Mouse (Mus musculus) 3134 (cell line): ENCODE measurements around the gene Ehd2.

ENCODE experiments used
- DNase-seq: peaks from one replicate; pipeline ENCODE4 v3.0.0-alpha.2; 2011; ENCODE audit warnings: low spot score; ENCODE audit not compliant: insufficient read length; ENCODE audit errors: extremely low read depth

Ehd2 gene

DNA sequence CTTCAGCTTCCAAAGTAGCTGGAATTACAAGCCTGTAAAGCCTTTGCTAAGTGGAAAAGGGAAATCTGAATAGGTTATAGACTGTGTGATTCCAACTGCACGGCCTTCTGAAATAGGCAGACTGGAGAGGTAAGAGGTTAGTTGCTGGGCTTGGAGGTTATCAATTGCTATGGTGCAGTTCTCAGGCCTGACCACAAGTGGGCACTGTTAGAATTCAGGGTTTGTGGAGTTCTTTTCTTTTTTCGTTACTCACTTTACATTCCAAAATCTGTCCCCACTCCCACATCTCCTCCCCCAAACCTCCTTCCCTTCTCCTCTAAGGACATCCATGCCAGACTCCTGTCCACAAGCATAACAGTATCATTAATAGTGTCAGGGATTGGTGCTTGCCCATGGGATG, 53.1 kb downstream of the Ehd2 start:
- no peak for DNase-seq

DNA sequence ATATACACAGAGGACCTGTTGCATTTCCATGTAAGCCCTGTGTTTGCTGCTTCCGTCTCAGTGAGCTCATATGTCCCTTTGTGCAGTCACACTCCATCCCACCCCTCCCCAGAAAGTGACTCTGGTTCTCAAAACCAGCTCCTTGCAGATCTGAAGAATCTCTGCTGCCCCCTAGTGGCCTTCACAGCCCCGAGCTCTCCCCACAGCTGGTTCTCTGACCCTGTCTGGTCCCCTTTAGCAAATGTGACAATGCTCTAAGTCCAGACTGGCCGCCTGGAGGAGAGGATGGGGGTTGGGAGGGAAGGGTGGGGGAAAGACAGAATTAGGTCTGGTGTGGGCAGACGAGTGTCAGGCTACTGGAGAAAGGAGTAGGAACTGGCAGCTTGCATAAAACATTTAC, 55.2 kb downstream of the Ehd2 start:
- DNase-seq = peak; percentile 43

DNA sequence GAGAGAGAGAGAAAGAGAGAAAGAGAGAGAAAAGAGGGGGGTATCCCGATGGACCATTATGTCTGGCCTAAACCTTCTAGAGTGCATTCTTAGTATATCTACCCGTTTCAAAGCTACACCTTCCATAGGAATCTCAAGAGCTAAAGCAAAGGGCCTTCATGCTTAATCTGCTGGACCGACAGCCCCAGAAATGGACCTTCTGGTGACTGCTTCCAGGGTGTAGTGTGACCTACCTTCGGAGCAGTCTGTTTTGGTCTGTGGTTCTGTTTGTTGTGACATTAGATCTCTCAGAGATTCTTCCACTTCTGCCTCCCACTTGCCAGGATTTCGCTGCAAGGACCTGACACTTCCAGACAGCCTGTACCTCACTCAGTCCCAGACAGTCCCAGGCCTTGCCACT, 56.8 kb downstream of the Ehd2 start:
- no peak for DNase-seq

DNA sequence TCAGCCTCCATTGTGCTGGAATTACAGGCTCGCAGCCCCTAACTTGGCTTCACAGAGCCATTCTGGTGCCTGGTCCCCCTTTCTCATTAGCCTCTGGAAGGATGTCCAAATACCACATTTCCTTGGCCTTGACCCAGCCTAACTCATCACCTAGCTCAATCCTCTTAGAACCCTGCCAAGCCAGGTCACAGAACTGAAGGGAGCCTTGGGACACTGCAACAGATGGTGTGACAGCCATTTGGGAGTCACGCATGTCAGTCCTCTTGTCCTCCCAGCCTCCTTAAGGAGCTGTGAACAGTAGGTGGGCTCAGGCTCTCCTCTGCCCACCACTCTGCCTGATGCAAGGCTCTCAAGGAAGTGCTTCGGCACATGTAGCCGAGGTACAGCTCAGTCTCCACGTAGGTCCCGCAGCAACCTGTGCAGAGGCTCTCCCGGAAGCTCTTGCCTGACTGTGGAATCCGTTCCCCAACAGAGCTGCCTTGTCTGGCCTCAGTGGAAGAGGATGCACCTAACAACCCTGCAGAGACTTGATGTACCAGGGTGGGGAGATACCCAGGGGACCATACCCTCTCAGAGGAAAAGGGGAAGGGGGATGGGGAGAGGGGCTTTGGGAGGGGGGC, 59.3 kb downstream of the Ehd2 start:
- no peak for DNase-seq

DNA sequence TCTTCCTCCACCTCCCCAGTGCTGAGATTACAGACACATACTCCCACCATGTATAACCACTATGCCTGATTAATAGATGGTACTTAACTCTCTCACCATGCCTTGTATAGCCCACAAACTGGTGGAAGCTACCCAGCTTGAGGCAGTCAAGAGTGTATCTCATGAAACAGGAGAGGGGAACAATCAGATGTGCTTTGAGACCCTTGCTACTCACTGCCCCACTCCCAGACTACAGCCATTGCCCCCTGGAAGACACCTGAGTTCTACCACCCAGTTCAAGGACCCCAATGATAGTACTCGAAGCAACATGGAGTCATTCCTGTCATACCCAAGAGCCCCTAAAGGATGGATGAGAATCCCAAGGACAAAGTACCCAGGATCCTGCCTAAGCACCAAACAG, 60.8 kb downstream of the Ehd2 start:
- no peak for DNase-seq

DNA sequence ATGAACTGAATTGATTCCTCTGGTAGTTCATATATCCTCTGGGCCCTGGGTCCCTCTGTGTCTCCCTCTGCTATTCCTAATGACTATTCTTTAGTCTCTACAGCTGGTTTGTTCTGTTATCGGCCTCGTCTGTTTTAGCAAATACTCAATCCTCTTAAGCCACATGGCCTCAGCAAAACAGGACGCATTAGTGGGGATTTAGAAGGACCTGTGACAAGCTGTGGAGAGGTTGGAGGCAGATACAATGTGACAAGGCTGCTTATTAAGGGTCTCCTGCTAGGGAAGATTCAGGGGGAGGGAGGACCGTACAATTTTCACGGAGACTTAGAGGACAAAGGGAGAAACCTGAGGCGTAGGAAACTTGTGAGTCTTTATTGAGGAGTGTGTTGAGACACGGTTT, 61.5 kb downstream of the Ehd2 start:
- no peak for DNase-seq

DNA sequence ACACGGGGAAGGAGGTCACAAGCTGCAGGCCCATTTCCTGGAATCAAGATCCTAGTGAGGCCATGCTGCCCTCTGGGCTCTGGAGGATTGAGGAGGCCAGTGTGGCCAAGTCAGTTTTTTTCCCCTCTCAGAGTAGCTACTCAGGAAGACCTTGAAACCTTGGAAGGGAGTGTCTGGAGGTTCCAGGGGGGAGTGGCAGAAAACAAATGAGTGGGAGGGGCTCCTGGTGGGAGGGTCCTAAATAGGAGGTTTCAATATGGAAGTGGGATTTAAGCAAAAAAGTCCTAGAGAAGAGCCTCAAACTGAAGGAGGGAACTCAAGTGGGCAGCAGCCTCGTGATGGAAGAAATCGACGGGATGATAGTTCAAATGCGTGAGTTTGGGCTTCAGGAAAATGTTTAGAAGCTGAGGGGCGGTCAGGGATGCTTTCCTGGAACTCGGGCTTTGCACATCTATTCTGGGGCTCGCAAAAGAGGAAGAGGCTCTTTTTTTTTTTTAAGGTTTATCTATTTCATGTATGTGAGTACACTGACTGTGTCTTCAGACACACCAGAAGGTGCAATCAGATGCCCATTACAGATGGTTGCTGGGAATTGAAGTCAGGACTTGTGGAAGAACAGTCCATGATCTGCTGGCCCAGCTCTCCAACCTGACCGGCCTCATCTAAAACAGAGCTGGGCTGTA, 65.9 kb downstream of the Ehd2 start:
- DNase-seq = no peak
